Mouse (Mus musculus): Measurements from ENCODE around the gene Ispd.

Ispd gene

DNA sequence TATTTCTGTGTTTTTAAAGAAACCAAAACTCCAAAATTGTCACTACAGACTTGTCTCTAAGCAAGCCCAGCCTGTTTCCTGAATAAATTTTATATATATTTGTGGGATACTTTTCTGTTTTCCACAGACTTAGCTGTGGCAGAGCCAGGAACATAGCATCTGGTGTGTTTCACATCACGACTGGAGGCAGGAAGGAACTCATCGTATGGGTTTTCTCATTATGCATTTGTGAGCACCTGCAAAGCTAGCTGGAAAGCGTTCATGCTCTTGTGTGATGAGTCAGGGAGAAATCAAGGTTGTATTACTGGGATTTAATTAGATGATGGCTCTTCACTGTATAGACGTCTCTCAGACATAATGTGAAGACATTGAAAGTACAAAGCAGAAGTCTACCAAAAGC lies 90.2 kb downstream of the Ispd start:
- no peak for DNase-seq (ENCODE audit: low spot score)

GRCm38 (mm10) chr12:36474171-36474570 lies 92.9 kb downstream of the Ispd start:
- DNase-seq (ENCODE audit: low spot score) = no peak

- no peak for DNase-seq (ENCODE audit: low spot score)
These were observed 94.0 kb downstream of the Ispd start for GRCm38 (mm10) chr12:36475269-36475668.

- no peak for DNase-seq (ENCODE audit: low spot score)
These were observed 95.2 kb downstream of the Ispd start for GRCm38 (mm10) chr12:36476476-36476875.

DNA sequence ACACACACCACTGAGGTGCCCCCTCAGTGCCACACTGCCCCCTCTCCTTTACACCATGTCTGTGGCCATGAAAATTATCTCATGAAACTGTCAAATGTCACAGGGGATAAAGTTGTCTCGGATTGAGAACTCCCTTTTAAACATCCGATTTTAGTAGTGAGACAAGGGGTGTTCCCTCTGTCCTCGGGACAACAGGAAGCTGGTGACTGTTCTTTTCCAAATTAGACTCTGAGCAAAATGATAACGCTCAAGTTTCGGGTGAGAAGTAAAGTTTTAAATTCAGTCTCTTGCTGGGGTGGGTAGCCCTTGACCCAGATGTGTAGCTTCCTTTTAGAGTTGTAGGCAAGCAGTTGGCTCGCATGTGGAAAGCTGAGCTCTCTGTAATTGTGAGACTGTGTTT lies 96.3 kb downstream of the Ispd start:
- DNase-seq (ENCODE audit: low spot score) = no peak

- no peak for DNase-seq (ENCODE audit: low spot score)
These were observed 96.7 kb downstream of the Ispd start for GRCm38 (mm10) chr12:36477926-36478325.

- DNase-seq (ENCODE audit: low spot score) = no peak
These were observed 100.5 kb downstream of the Ispd start for GRCm38 (mm10) chr12:36481742-36482141.

DNA sequence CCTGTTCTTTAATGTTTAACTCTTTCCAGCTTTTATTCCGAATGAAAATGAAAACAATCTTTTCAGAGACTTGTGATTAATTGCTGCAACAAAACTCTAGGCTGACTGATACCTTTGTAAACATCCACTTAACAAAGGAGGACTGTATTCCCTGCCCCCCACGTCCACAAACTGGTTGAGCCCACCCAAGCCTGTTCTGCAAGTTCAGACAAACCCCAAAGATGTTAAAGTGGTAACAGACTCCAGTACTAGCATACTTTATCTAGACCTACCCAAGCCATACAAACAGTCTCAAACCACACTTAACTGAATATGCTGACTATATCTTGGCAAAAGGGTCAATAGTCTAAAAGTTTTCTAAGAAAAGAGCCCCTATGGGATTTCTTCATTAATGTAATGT lies 102.1 kb downstream of the Ispd start:
- DNase-seq (ENCODE audit: low spot score) = no peak

DNA sequence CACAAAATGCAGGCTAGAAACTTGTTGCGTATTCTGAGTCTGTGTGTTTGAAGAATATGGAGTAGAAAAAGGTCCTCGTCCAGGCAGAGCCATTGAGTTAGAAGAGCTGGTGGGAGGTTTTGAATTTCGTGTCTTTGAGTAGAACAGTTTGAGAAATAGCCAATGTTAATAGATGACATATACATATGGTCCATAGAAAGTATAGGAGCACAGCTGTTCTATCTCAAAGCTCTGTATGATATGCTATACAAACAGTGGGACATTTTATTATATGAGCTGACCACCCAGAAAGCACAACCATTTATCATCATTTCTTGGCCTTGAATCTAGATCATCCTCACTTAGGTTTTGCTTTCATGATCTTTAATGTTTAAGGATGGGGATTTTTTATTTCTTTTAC lies 116.3 kb downstream of the Ispd start:
- DNase-seq (ENCODE audit: low spot score) = no peak

DNA sequence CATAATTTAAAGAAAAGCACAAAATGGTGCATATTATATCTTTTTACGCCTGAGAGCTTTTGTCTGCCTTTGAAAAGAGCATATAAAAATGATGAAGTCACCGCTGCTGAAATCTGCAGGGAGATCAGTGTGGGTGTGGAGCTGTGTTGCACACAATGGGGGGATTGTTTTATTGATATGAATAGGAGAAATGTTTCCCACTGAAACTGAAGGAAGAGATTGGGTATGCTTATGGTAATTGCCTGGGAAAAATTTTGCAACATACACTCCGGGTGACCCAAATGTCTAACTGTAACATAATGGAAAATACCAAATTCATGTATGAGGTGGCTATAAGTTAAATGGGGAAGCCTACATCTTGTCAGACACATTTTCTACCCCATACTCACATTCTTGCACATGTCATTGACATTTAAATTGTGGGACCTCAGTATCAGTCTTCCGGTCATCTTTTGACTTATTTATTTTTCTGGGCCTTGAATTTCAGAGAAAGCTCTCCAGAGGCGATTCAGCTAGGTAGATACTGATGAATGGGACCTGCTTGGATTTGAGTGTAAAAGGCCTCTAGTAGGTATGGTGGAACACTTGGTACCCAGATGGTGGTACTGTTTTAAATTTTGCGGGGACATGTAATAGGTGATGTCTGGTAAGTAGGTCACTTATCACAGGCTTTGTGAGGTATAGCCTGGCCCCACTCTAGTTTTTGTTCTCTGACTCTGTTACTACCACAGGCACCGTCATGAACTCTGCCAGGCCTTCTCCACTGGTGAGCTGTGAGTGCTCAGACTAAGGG lies 126.1 kb downstream of the Ispd start:
- DNase-seq (ENCODE audit: low spot score) = no peak

- DNase-seq (ENCODE audit: low spot score) = no peak
These were observed 128.8 kb downstream of the Ispd start for GRCm38 (mm10) chr12:36509954-36510642.

DNA sequence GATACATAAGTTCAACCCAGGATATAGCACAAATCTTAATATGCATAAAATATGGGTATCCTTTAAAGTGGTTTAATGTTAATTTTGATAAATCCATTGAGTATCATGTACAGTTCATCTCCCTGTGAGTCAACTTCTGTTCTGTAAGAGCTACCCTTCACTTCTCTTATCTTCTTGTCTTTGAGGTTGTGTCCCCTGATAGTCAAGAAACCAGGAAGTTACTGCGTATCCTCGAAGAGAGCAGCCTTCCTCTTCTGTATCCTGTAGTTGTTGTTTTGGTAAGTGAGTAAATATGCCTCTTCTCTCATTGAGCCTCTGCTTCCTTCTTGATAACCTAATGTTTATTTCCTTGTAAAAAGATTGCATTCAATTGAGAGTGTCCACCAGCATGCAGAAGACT lies 140.5 kb downstream of the Ispd start:
- no peak for DNase-seq (ENCODE audit: low spot score)

DNA sequence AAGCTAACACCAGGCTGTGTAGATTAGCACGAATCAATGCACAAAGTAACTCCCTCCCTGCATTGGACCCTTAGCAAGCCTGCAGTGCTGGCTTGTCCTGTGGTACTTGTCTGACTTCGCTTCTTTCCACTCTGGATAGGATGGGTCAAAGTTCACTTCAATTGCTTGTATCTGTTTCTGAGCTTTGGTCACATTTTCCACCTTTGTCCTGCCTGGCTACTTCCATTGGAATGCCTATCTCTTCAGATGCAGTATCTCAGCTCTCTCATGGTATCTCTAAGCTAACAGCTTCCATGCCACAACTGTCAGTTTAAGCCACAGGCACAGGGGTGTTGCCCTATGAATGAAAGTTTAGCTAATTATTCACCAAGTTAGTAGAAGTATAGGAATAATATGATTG lies 142.3 kb downstream of the Ispd start:
- DNase-seq (ENCODE audit: low spot score) = no peak

GRCm38 (mm10) chr12:36530920-36531319 lies 149.7 kb downstream of the Ispd start:
- no peak for DNase-seq (ENCODE audit: low spot score)

GRCm38 (mm10) chr12:36531421-36532072 lies 150.3 kb downstream of the Ispd start:
- no peak for DNase-seq (ENCODE audit: low spot score)

DNA sequence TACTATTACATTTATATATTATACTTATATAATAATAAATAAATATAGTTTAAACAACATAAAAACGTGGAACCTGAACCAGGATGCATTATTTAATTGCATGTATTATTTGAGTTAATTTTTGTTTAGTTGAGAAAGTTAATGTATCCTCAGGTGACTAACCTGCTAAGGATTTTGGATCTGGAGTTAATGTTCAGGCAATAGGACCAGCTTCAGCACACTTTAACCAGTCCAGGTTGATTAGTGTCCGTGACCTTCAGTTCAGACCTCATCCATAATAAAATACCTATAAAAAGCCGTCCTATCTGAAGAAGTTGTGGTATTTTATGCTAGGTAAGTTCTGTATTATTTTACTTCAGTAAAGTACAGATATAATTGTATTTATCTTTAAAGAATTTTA lies 151.3 kb downstream of the Ispd start:
- no peak for DNase-seq (ENCODE audit: low spot score)

- no peak for DNase-seq (ENCODE audit: low spot score)
These were observed 152.1 kb downstream of the Ispd start for GRCm38 (mm10) chr12:36533160-36533900.

- no peak for DNase-seq (ENCODE audit: low spot score)
These were observed 153.3 kb downstream of the Ispd start for GRCm38 (mm10) chr12:36534589-36534988.

- no peak for DNase-seq (ENCODE audit: low spot score)
These were observed 164.1 kb downstream of the Ispd start for GRCm38 (mm10) chr12:36545318-36545717.

GRCm38 (mm10) chr12:36549474-36549873 lies 168.2 kb downstream of the Ispd start:
- DNase-seq (ENCODE audit: low spot score) = no peak

DNA sequence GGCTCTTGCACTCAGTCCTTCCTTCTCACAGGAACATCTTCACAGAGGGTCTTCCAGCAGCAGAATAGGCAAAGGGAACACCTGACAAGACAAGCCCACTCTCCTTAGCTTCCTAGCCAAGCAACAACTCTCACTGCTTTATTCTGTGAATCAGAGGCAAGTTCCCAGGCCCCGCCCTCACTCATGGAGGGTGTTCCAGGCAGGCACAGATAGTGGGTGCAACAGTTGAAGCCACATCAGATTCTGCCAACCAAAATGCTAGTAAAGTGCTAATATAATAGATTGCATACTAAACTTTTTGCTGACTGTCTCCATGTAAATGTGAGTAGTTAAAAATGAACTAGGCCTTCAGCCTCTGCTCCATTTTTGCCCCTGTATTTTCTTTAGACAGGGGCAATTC lies 173.4 kb downstream of the Ispd start:
- no peak for DNase-seq (ENCODE audit: low spot score)

DNA sequence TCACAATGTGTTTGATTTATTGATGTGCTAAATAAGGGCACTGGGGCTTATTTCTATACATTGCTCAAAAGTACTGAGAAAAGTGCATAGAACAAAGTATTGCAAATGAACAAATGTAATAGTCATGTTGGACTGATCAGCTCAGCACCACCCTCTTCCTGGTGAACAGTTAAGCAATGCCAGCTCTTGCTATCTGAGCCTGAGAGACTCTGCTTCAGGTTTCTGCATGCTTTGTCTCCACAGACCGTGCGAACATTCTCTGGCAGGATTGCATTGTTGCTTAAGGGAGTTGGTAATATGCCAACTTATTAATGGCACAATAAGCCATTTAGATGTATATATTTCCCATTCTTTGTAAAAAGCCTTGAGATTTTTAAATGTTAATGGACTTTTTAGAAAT lies 182.9 kb downstream of the Ispd start:
- DNase-seq (ENCODE audit: low spot score) = no peak

DNA sequence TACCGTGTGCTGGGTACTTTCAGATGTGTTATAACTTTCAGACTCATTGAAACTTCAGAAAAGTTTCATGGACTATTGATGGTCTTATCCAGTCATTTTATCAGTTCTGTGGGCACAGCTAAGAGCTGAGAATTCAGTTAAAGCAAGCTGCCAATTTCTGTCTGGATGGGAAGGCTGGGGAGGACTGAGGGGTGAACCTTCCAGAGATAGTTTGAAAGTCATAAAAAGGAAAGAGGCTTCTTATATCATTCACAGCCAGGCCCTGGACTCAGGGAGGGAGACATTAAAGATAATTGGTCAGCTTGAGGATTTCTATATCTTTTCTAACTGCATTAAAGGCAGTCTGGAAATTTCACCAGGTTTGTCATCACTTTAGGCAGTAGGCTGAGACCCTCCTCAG lies 185.7 kb downstream of the Ispd start:
- DNase-seq (ENCODE audit: low spot score) = no peak

All from spleen, adult 12 weeks (tissue).